Mouse (Mus musculus) MEL (cell line): ENCODE data around the gene Ppil3.

Experiments used
- CTCF ChIP-seq, 3 experiments: IDR thresholded peaks in 2 of 3; conservative IDR thresholded peaks in 1 of 3; 2 replicates each; pipeline ENCODE4 v1.5.1; 2011 to 2012; ENCODE audit warnings: low read length in 3 of 3, low read depth in 2 of 3, mild to moderate bottlenecking in 2 of 3, improper control_type of control experiment in 1 of 3, inconsistent platforms in 1 of 3, mixed read lengths in 1 of 3, moderate library complexity in 1 of 3; ENCODE audit not compliant: control insufficient read depth in 1 of 3, insufficient read depth in 1 of 3, poor library complexity in 1 of 3, severe bottlenecking in 1 of 3
- E2F4 ChIP-seq: IDR thresholded peaks from 2 replicates; pipeline ENCODE4 v1.6.1; 2011; ENCODE audit warnings: low read depth, low read length, improper control_type of control experiment, borderline replicate concordance
- ELF1 ChIP-seq: IDR thresholded peaks from 2 replicates; pipeline ENCODE4 v1.6.1; 2014; ENCODE audit warnings: low read depth, mild to moderate bottlenecking, inconsistent platforms, low read length, improper control_type of control experiment, moderate library complexity
- EP300 ChIP-seq, 2 experiments: IDR thresholded peaks; 2 replicates each; pipeline ENCODE4 v1.6.1; 2011; ENCODE audit warnings: improper control_type of control experiment in 2 of 2, low read length in 2 of 2, low read depth in 1 of 2, mild to moderate bottlenecking in 1 of 2
- GATA1 ChIP-seq: IDR thresholded peaks from 2 replicates; pipeline ENCODE4 v1.6.1; 2011; ENCODE audit warnings: low read depth, low read length, improper control_type of control experiment
- HCFC1 ChIP-seq: IDR thresholded peaks from 2 replicates; pipeline ENCODE4 v1.6.1; 2012; ENCODE audit warnings: low read depth, mild to moderate bottlenecking, inconsistent platforms, low read length, improper control_type of control experiment, moderate library complexity
- MEF2A ChIP-seq: IDR thresholded peaks from 2 replicates; pipeline ENCODE4 v1.6.1; 2014; ENCODE audit warnings: low read depth, mild to moderate bottlenecking, inconsistent platforms, low read length, improper control_type of control experiment; ENCODE audit not compliant: poor library complexity, insufficient replicate concordance, severe bottlenecking; ENCODE audit errors: extremely low read depth
- MYC ChIP-seq: IDR thresholded peaks from 2 replicates; pipeline ENCODE4 v1.6.1; 2011; ENCODE audit warnings: low read depth, mild to moderate bottlenecking, low read length, improper control_type of control experiment, moderate library complexity
- NELFE ChIP-seq: IDR thresholded peaks from 2 replicates; pipeline ENCODE4 v1.6.1; 2011; ENCODE audit warnings: low read depth, low read length, improper control_type of control experiment
- POLR2A ChIP-seq, 2 experiments: IDR thresholded peaks; 2 replicates each; pipeline ENCODE4 v1.6.1; 2011 to 2012; ENCODE audit warnings: low read length in 2 of 2, mild to moderate bottlenecking in 2 of 2, control low read depth in 1 of 2, improper control_type of control experiment in 1 of 2, low read depth in 1 of 2, moderate library complexity in 1 of 2; ENCODE audit not compliant: control insufficient read depth in 1 of 2, insufficient read depth in 1 of 2, poor library complexity in 1 of 2
- SMC3 ChIP-seq: IDR thresholded peaks from 2 replicates; pipeline ENCODE4 v1.6.1; 2011; ENCODE audit warnings: low read depth, low read length, improper control_type of control experiment
- ZNF384 ChIP-seq: IDR thresholded peaks from 2 replicates; pipeline ENCODE4 v1.6.1; 2012; ENCODE audit warnings: low read depth, mild to moderate bottlenecking, inconsistent platforms, low read length, improper control_type of control experiment

GRCm38 (mm10) chr1:58463935-58464334 is 18.6 kb upstream of the Ppil3 start:
- TF ChIP-seq GATA1 (no peak), CTCF (IDR thresholded peaks at IDR 0.05 in 2 of 3, conservative IDR thresholded peaks at IDR 0.05 in 1 of 3; ENCODE audit: control insufficient read depth in 1 of 3, insufficient read depth in 1 of 3, low read depth in 2 of 3, low read length in 3 of 3, poor library complexity in 1 of 3, severe bottlenecking in 1 of 3) (no peak), ELF1 (no peak), MYC (no peak), E2F4 (no peak), HCFC1 (no peak), MEF2A (no peak), NELFE (no peak), SMC3 (no peak), ZNF384 (no peak), EP300 (IDR thresholded peaks at IDR 0.05; ENCODE audit: low read depth in 1 of 2, low read length in 2 of 2) (no peak), POLR2A (IDR thresholded peaks at IDR 0.05; ENCODE audit: control insufficient read depth in 1 of 2, insufficient read depth in 1 of 2, low read depth in 1 of 2, low read length in 2 of 2, poor library complexity in 1 of 2) (no peak)
